Mouse (Mus musculus) forebrain, postnatal 0 days (tissue): ENCODE data around the gene Nlrc5. TPM values are rescaled to one million over a fixed set of nuclear protein-coding genes. Genes with fewer than 3 reads are reported as not detected.

Experiments used
- ATAC-seq: fragments of 200-750 bp; cut with Nextera tagmentation; 2 replicates; pipeline ENCODE4 v1.8.0; 2017; ENCODE audit warnings: mild to moderate bottlenecking, moderate library complexity
- DNase-seq: peaks from one replicate; pipeline ENCODE4 v3.0.0-alpha.2; 2015
- H3K27ac ChIP-seq: fragments of 300-500 bp; sonication (generic); 2 replicates; pipeline ENCODE4 v1.5.1; 2014; ENCODE audit warnings: low read depth, mild to moderate bottlenecking, antibody characterized with exemption, low read length, moderate library complexity, mixed read lengths
- H3K27me3 ChIP-seq: fragments of 300-500 bp; sonication (generic); 2 replicates; pipeline ENCODE4 v1.6.1; 2014; ENCODE audit warnings: mild to moderate bottlenecking, low read length, mixed read lengths; ENCODE audit not compliant: insufficient read depth
- H3K36me3 ChIP-seq: fragments of 300-500 bp; sonication (generic); 2 replicates; pipeline ENCODE4 v1.6.1; 2014; ENCODE audit warnings: mild to moderate bottlenecking, moderate library complexity; ENCODE audit not compliant: insufficient read depth
- H3K4me1 ChIP-seq: fragments of 300-500 bp; sonication (generic); 2 replicates; pipeline ENCODE4 v1.6.1; 2014; ENCODE audit warnings: antibody characterized with exemption; ENCODE audit not compliant: insufficient read depth
- H3K4me2 ChIP-seq: fragments of 300-500 bp; sonication (generic); 2 replicates; pipeline ENCODE4 v1.6.1; 2014; ENCODE audit warnings: low read depth, mild to moderate bottlenecking, moderate library complexity
- H3K4me3 ChIP-seq: fragments of 300-500 bp; sonication (generic); 2 replicates; pipeline ENCODE4 v1.5.1; 2014; ENCODE audit warnings: low read depth, low read length, mixed read lengths
- H3K9ac ChIP-seq: fragments of 300-500 bp; sonication (generic); 2 replicates; pipeline ENCODE4 v1.6.1; 2014; ENCODE audit warnings: mild to moderate bottlenecking
- H3K9me3 ChIP-seq: fragments of 300-500 bp; sonication (generic); 2 replicates; pipeline ENCODE4 v1.6.1; 2016; ENCODE audit warnings: low read length
- CTCF ChIP-seq: sonication (generic); IDR thresholded peaks from 2 replicates; pipeline ENCODE4 v1.5.1; 2016; ENCODE audit warnings: antibody characterized with exemption, control low read depth, low read depth
- WGBS: fragments of 180-500 bp; shearing (Covaris S2); extraction: QIAGEN DNeasy Blood & Tissue Kit; methylation state at CpG from one replicate; pipeline ENCODE4 v1.1.7; 2014; 5-methylcytosine and 5-hydroxymethylcytosine counted together
- polyA plus RNA-seq: library from polyadenylated mRNA; unstranded; fragments of >200 nt; fragmentation: Nextera tagmentation; extraction: Ambion mirVana; gene quantifications from 2 replicates; pipeline ENCODE4 v1.2.1, GENCODE M21; 2015
- total RNA-seq: library from RNA; depleted of rRNA; stranded (reverse); fragments of >200 nt; gene quantifications from 2 replicates; pipeline ENCODE4 v1.2.3, GENCODE M21; 2014

Nlrc5 gene
- total and polyA plus RNA-seq, 2 experiments from 2014 or later = 0.36 to 1.6 TPM

GRCm38 (mm10) chr8:94418017-94418416, 16.1 kb upstream of the Nlrc5 start:
- WGBS = 82% methylated on average over 9 of the region's 9 CpGs
- no peak for ATAC-seq
- no peak for DNase-seq
- H3K27ac ChIP-seq = no peak overlapping the region
- no peaks in the 10 kb centered on the region for H3K4me1 ChIP-seq
- no peaks in the 10 kb centered on the region for H3K27me3 ChIP-seq
- no peaks in the 10 kb centered on the region for H3K36me3 ChIP-seq
- no peaks in the 10 kb centered on the region for H3K9me3 ChIP-seq
- TF ChIP-seq CTCF = no peak
- no peak overlapping the region for H3K9ac ChIP-seq
- no peak overlapping the region for H3K4me3 ChIP-seq
- no peak overlapping the region for H3K4me2 ChIP-seq

GRCm38 (mm10) chr8:94422270-94422669, 11.9 kb upstream of the Nlrc5 start:
- TF ChIP-seq CTCF = no peak
- Histone ChIP-seq H3K9me3 (no peaks in the 10 kb centered on the region), H3K27me3 (no peaks in the 10 kb centered on the region), H3K4me1 (no peaks in the 10 kb centered on the region), H3K36me3 (no peaks in the 10 kb centered on the region), H3K9ac (no peak overlapping the region), H3K4me3 (no peak overlapping the region), H3K27ac (no peak overlapping the region), H3K4me2 (no peak overlapping the region)
- ATAC-seq = no peak
- DNase-seq = no peak
- WGBS = 88% methylated on average over 4 of the region's 4 CpGs

- no peak for DNase-seq
- H3K27me3 ChIP-seq = no peaks in the 10 kb centered on the region
- WGBS = 80% methylated on average over 10 of the region's 10 CpGs
Observed at GRCm38 (mm10) chr8:94427953-94428352, 6.2 kb upstream of the Nlrc5 start.

GRCm38 (mm10) chr8:94428420-94428819, 5.7 kb upstream of the Nlrc5 start:
- Histone ChIP-seq H3K4me2 (no peak overlapping the region), H3K4me3 (no peak overlapping the region), H3K9ac (no peak overlapping the region), H3K36me3 (no peaks in the 10 kb centered on the region), H3K27me3 (no peaks in the 10 kb centered on the region; the same call in 1 of the 2 replicates), H3K27ac (no peak overlapping the region), H3K9me3 (no peaks in the 10 kb centered on the region), H3K4me1 (no peaks in the 10 kb centered on the region)
- DNase-seq = no peak
- WGBS = 86% methylated on average over 4 of the region's 4 CpGs
- TF ChIP-seq CTCF = no peak
- no peak for ATAC-seq

More at GRCm38 (mm10) chr8:94427953-94428352, 6.2 kb upstream of the Nlrc5 start:
- Histone ChIP-seq H3K9me3 (no peaks in the 10 kb centered on the region), H3K27ac (no peak overlapping the region), H3K4me1 (no peaks in the 10 kb centered on the region), H3K4me2 (no peak overlapping the region), H3K9ac (no peak overlapping the region), H3K36me3 (no peaks in the 10 kb centered on the region), H3K4me3 (no peak overlapping the region)
- no peak for TF ChIP-seq CTCF
- no peak for ATAC-seq

- Histone ChIP-seq H3K27ac (no peak overlapping the region), H3K9ac (no peak overlapping the region), H3K4me3 (no peak overlapping the region), H3K27me3 (no peaks in the 10 kb centered on the region; the same call in none of the 2 replicates), H3K4me2 (no peak overlapping the region), H3K4me1 (peaks cover 6% of the 10 kb centered on the region; the same call in 1 of the 2 replicates), H3K36me3 (no peaks in the 10 kb centered on the region), H3K9me3 (no peaks in the 10 kb centered on the region)
- TF ChIP-seq CTCF = no peak
- no peak for DNase-seq
- WGBS = 85% methylated on average over 7 of the region's 7 CpGs
- no peak for ATAC-seq
Observed at GRCm38 (mm10) chr8:94429376-94429775, 4.8 kb upstream of the Nlrc5 start.

- WGBS = 85% methylated on average over 3 of the region's 3 CpGs
- H3K9ac ChIP-seq = no peak overlapping the region
- no peak for ATAC-seq
- no peaks in the 10 kb centered on the region for H3K36me3 ChIP-seq
- no peak overlapping the region for H3K27ac ChIP-seq
- H3K4me3 ChIP-seq = no peak overlapping the region
- no peak for DNase-seq
- no peaks in the 10 kb centered on the region; the same call in none of the 2 replicates for H3K27me3 ChIP-seq
- H3K4me2 ChIP-seq = no peak overlapping the region
- peaks cover 7% of the 10 kb centered on the region; the same call in 1 of the 2 replicates for H3K4me1 ChIP-seq
- no peaks in the 10 kb centered on the region for H3K9me3 ChIP-seq
- no peak for TF ChIP-seq CTCF
Observed at GRCm38 (mm10) chr8:94432212-94432611, 1.9 kb upstream of the Nlrc5 start.

- no peak overlapping the region for H3K4me2 ChIP-seq
- no peak for TF ChIP-seq CTCF
- H3K9me3 ChIP-seq = no peaks in the 10 kb centered on the region
- H3K9ac ChIP-seq = no peak overlapping the region
- no peak overlapping the region for H3K27ac ChIP-seq
- ATAC-seq (no peak), DNase-seq (no peak)
- WGBS = 75% methylated on average over 3 of the region's 3 CpGs
- no peaks in the 10 kb centered on the region for H3K36me3 ChIP-seq
- H3K4me1 ChIP-seq = peaks cover 7% of the 10 kb centered on the region; the same call in 1 of the 2 replicates
- H3K4me3 ChIP-seq = no peak overlapping the region
- no peaks in the 10 kb centered on the region; the same call in none of the 2 replicates for H3K27me3 ChIP-seq
Observed at GRCm38 (mm10) chr8:94434958-94435357, 802 bp downstream of the Nlrc5 start.
